Mouse (Mus musculus) megakaryocyte-erythroid progenitor cell, adult 5-6 weeks (primary cell): ENCODE data around the gene Arrdc5. TPM values are rescaled to one million over a fixed set of nuclear protein-coding genes. Genes with fewer than 3 reads are reported as not detected.

Source experiments
- ATAC-seq: replicated peaks from 2 replicates; pipeline ENCODE4 v1.8.0; 2016; ENCODE audit warnings: mild to moderate bottlenecking, inconsistent platforms; ENCODE audit not compliant: severe bottlenecking, poor library complexity, low FRiP score, low TSS enrichment
- total RNA-seq, 2 experiments: library from RNA; stranded (forward) in 1 of 2; stranded (reverse) in 1 of 2; fragments of 200-1000, 215-1000 nt in 1 of 2; fragments of >200 nt in 1 of 2; fragmentation: Nextera tagmentation in 1 of 2; gene quantifications; 2 replicates each; pipeline ENCODE4 v1.2.3; 2014 to 2017

Arrdc5 gene
- total RNA-seq, 2 experiments from 2014 or later, result not detected

GRCm38 (mm10) chr17:56304718-56305117, 4.6 kb upstream of the Arrdc5 start:
- ATAC-seq, result no peak

- ATAC-seq, result peak; percentile 89
These were observed 3.9 kb upstream of the Arrdc5 start for GRCm38 (mm10) chr17:56303847-56304586.

GRCm38 (mm10) chr17:56303160-56303846, 3.2 kb upstream of the Arrdc5 start, which contains the start of gene Uhrf1:
Gene Uhrf1, plus strand, starts transcription at chr17:56303321.
- ATAC-seq, result peak; percentile 89

GRCm38 (mm10) chr17:56302363-56302996, 2.4 kb upstream of the Arrdc5 start:
- ATAC-seq, result no peak

GRCm38 (mm10) chr17:56298238-56298637, 1.8 kb downstream of the Arrdc5 start:
- ATAC-seq, result no peak

GRCm38 (mm10) chr17:56296201-56296600, 3.9 kb downstream of the Arrdc5 start:
- no peak for ATAC-seq

GRCm38 (mm10) chr17:56294241-56294640, 5.8 kb downstream of the Arrdc5 start:
- no peak for ATAC-seq

- no peak for ATAC-seq
These were observed 6.8 kb downstream of the Arrdc5 start for GRCm38 (mm10) chr17:56293291-56293690.

GRCm38 (mm10) chr17:56292531-56293222, 7.4 kb downstream of the Arrdc5 start, which contains the start of gene Plin3:
Gene Plin3, minus strand, starts transcription at chr17:56292873.
- ATAC-seq, result no peak

GRCm38 (mm10) chr17:56291826-56292475, 8.1 kb downstream of the Arrdc5 start:
- ATAC-seq, result no peak

- ATAC-seq, result peak; percentile 76
These were observed 8.9 kb downstream of the Arrdc5 start for GRCm38 (mm10) chr17:56291171-56291511.

- peak; percentile 71 for ATAC-seq
These were observed 9.5 kb downstream of the Arrdc5 start for GRCm38 (mm10) chr17:56290388-56291170.

GRCm38 (mm10) chr17:56289371-56290331, 10.4 kb downstream of the Arrdc5 start:
- peak; percentile 42 for ATAC-seq

GRCm38 (mm10) chr17:56288866-56289265, 11.2 kb downstream of the Arrdc5 start:
- ATAC-seq, result no peak

GRCm38 (mm10) chr17:56287830-56288229, 12.3 kb downstream of the Arrdc5 start:
- ATAC-seq, result no peak

GRCm38 (mm10) chr17:56285995-56286394, 14.1 kb downstream of the Arrdc5 start:
- no peak for ATAC-seq

GRCm38 (mm10) chr17:56283316-56283715, 16.8 kb downstream of the Arrdc5 start:
- ATAC-seq, result no peak

GRCm38 (mm10) chr17:56282802-56283201, 17.3 kb downstream of the Arrdc5 start:
- ATAC-seq, result no peak
